Mouse (Mus musculus): ENCODE measurements around the gene Zfp787.
"Not testable (repeated sequence)": the region's sequence is repeated elsewhere in the genome, so short reads cannot be mapped to it uniquely, and the experiment has no call there.

Zfp787 gene

GRCm38 (mm10) chr7:6120104-6120503, 35.7 kb downstream of the Zfp787 start:
- DNase-seq (ENCODE audit: extremely low spot score) = not testable (repeated sequence)

GRCm38 (mm10) chr7:6119501-6119900, 36.3 kb downstream of the Zfp787 start:
- DNase-seq (ENCODE audit: extremely low spot score) = no peak
